Mouse (Mus musculus) mature B cell (primary cell): ENCODE measurements at regions not wholly inside any gene's neighbourhood (a gene's known extent, or its start where the extent isn't known, plus 50 kb on each side); places are given as distances from the start of the nearest gene placed in this dataset.

Experiments
- in situ Hi-C: fragments of 300-500 bp; cut with MboI; formaldehyde crosslinking; loops from 2 replicates; pipeline ENCODE4 v1.14.3; 2019

DNA sequence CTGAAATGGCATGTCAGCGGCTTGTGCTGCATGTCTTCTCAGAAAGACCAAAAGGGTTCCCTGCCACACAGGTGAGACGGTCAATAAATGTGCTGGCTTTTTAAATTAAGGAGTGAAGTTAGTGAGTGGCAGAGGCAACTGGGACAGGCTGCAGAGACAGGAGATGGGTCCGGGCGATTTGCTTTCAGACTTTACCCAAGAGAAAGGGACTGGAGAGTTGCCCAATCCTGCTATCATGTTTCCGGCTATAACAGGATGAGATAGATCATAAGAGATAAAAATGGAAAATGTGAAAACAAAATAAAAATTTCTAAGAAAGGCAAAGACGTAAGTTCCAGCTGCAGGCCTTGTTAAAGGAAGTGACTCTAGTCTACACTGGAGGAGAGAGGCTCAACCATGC is 367.3 kb upstream of the Runx1 start:
- in situ Hi-C loops: no loop called here

DNA sequence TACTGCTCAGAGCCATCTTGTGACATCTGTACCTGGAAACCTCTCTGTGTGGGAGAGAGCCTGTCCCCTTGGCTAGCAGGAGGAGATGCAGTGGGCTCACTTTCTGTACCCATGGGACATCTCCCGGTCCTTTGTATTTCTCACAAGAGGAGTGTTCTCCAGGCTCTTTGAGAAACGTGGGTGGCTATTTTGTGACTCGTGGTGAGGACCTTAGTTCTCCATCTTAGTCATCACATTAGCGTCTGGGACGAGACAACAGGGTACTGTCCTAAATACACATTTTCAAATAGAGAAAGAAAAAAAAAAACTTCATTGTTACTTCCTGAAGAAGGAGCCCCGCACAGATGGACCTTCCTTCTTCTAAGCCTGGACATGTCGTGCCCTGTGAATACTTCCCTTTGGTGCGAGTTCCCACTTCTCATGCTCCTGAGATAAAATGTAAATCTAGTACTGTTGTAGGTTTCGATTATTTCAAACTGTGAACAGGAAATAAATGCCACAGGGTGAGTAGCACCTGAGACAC is 366.8 kb upstream of the Runx1 start:
- in situ Hi-C loops: no loop called here

DNA sequence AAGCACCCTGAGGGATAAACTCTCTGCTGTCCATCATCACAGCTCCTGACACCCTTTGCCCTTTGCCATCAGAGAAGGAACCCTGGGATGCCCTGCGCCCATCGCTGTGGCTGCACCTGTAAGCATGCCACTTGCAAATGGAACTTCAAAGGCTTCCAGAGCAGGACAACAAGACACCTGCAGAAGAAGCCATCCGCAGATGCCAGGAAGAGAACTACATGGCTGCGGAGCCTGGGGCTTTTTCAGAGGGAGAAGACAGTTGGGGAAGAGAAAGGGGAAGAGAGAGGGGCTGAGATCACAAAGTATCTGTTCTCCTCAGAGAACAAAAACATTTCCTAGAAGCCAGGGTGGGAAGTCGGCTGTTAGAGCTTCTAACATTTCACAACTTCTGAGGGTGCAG is 365.2 kb upstream of the Runx1 start:
- in situ Hi-C loops: no loop called here

DNA sequence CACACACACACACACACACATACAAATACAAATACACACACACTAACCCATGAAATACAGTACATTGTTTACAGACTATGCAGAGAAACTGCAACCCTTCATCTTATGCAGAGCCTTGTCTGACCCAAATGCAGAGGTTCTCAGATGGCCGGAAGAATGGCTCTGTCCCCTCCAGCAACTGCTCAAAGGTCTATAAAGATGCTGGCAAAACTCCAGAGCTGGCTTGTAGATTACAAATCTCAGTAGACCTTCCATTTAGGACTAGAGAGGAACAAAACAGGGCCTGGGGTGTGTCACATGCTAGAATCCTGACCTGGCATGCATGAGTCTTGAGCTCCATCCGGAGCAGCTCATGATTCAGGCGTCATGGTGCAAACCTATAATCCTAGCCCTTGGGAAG is 364.4 kb upstream of the Runx1 start:
- in situ Hi-C loops: no loop called here

DNA sequence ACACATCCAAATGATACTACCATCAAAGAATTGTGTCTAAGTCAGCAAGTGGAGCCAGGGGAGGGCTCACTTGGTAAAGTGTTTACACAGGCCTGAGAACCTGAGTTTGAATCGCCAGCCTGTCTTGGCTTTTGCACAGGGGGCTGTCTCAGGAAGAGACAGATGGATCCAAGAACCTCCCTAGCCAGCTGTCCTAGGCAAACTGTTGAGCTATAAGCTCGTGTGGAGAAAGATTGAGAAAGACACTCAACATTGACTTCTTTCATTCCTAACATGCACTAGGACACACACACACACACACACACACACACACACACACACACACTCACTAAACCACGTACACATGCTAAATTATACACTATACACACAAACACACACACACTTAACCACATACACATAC is 363.9 kb upstream of the Runx1 start:
- in situ Hi-C loops: no loop called here

DNA sequence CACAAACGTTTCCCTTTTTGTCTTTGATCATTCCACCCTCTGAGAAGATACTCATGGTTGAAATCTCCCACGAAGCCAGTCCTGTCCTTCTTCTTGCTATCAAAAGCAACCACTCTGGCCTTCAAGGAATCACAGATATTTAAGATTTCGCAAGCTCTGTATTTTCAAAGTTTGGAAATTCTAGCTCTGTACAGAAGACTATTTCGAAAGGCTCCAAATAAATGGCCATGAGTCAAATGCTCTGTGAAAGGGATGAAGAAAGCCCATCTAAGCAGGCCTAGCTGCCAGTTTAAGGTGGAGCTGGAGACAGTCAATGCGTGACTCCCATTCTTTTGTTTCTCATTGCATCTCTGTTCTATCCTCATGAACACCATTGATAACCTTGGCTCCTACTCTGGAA is 363.5 kb upstream of the Runx1 start:
- in situ Hi-C loops: no loop called here

DNA sequence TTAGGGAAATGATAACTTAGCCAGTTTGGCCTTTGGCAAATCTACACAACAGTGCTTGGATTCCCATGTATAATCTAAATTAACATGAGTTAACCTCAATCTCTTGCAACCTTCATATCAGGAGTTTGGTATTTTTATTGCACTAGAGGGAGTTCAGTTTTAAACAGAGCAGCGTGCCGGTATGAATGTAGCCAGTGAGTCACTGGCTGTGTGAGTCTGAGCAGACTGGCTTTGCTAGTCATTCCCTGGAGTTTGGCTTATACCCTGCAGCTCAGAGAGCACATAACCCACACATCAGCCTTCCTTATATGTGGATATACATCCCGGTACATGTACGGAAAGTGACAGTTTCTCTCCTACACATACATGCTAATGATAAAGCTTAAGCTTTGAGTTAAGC is 360.6 kb upstream of the Runx1 start:
- in situ Hi-C loops: no loop called here

DNA sequence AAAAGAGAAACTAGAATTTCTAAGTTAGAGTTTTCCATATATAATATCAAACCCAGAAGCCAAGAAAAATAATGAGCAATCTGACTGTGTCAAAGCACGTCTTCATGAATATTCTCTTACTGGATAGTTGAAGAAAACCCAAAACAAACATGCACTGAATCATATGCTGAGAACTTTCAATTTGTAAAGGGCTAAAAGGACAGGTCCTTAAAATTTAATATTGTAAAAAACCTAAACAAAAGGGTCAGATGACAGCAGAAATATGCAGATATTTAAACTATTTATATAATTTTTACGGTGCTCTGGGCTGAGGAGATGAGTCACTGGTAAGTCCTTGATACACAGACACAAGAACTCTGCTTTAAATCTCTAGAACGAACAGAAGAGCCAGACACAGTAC is 356.7 kb upstream of the Runx1 start:
- in situ Hi-C loops: no loop called here

DNA sequence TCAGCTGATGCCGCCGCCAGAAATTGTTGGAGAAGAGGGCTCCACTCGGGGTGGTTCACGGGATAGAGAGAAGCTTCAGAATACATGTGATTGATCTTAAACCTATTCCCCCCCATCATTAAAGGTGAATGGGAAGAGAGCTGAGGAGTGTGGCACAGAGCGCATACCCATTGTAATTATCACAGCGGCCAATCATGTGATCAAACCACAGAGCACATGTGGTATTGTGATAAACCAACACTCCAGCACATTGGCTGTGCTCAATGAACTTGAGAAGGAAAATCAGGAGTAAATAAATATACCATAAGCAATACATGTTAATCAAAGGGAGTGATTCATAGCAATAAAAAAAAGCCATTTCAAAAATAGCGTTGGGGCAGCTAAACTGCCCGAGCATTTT is 355.5 kb upstream of the Runx1 start:
- in situ Hi-C loops: no loop called here

DNA sequence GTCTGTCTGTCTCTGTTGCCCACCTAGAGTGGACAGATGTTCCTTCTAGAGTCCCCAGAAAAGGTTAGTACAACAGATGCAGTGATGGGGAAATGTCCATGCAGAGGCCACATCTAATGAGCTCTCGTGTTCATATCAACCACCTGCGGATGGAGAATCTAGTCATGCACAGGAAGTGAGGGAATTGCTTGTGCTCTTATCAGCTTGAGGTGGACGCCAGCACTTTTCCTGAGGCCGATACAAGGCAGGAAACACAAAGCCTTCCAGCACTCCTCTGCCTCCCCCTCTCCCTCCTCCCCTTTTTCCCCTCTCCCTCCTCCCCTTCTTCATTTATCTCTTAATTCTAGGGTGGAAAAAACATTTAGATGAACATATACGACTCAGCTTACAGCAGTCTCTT is 354.3 kb upstream of the Runx1 start:
- in situ Hi-C loops: no loop called here

DNA sequence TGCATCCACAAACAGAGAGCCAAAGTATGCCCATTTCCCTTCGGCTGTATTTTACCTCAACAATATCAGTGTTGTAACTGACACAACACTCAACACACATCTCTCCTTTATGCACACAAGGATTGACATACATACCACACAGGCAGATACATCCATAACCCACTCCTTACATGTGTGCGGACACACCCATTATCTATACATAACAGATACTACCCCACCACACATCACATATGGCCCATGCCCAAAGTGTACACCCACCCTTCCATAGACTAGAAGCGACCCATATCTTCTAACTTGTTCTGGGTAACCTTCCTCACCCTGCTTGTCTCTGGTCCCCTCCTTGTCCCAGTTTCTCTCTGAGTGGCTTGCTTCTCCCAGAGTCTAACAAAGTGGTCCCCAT is 340.7 kb upstream of the Runx1 start:
- in situ Hi-C loops: no loop called here

DNA sequence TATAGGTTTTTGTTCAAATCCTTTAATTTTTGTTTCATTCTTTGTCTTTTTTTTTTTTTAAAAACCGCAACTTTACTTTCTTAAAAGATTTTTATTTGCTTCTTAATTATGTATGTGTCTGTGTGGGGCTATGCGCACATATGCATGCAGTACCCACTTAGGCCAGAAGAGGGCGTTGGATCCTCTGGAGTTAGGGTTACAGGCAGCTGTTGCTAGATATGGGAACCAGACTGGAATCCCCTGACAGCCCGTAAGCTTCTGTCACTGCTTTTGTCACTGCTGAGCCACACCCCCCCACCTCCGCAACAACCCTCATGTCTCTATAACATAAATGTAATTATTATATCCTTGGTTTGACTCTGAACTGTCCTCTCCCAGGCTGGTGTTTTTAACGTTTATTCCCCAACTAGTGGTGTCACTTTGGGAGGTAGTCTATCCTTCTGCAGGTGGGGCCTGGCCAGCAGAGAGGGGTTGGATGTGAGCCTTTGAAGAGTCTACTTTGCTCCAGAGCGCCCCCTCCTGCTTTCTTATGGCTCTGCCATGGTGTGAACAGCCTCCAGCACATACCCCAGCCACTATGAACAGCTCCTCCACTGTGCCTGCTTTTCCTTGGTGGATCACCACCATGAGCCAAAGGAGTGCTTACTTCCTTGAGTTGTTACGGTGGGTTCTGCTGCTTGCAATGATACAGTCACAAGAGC is 332.7 kb upstream of the Runx1 start:
- in situ Hi-C loops: no loop called here

DNA sequence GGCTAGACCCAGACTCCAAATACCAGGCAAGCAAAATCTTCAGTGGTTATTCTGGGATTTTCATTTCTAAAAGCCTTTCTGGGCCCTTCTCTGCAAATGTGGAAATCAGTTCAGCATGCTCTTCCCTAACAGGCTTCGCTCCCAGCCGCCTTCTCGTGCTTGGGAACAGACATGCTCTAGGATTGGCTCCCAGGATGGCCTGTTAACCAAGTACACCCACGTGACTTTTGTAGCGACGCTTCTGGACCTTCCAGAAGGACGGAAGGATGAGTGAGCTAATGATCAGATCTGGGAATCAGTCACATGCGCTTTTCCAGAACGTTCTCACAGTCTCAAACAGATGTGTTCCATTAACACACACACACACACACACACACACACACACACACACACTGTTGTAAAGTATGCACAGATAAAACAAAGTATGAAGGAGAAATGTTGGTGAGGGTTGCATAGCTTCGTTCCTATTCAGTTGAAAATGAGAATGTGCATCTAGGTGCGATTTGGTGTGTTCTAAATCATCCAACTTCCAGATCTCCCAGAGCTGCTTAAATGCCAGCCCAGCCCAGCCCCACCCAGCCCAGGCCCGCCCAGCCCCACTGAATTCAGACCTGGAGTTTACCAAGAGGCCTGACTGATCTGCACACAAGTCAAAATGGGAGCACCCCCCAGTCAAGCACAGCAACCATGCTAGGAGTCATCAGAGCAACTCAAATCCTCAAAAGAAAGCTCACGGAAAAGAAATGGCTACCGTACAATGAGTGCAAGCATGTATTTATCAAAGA is 327.8 kb upstream of the Runx1 start:
- in situ Hi-C loops: no loop called here

DNA sequence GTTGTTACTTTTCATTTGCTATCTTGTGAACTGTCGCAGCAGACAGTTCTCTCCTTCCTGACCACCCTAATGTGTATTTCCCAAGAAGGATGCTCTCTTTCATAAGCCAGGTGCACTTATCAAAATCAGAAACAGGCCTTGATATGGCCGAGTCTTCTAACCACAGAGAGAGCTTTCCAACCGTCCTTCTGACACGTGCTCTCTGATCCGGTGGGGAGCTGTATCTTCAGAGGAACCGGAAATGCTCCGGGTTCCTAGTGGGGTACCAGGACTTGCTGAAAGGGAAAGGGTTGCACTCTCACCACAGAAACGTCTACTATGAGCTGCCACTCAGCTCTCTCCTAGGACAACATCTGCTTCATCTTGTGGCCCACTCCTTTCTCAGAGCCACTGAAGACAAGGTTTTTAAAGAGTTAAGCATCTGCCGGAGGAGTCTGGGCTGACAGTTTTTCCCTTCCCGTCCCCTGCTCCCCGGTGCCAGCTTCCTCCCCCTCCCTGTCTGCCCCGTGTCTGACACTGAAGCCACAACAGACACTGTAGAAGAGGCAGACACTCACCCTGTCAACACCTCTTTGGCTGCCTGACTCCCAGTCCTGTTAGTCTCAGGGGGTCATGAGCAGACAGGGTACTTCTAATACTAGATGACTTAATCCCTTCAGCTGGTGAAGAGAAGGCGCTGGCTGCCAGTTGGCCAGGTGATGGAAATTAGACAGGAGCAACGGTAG is 327.0 kb upstream of the Runx1 start:
- in situ Hi-C loops: no loop called here

DNA sequence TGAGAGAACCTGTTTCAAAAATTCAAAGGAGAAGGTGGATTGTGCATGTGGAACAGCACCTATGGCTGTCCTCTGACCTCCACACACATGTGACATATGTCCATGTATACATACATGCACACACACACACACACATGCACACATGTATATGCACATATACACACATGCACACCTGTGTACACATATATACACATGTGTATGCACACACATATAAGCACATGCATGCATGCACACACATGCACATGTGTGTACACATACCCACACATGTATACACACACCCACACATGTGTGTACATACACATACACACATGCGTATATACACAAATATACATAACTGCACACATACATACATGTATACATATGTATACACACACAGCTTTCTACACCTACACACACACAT is 326.1 kb upstream of the Runx1 start:
- in situ Hi-C loops: no loop called here

DNA sequence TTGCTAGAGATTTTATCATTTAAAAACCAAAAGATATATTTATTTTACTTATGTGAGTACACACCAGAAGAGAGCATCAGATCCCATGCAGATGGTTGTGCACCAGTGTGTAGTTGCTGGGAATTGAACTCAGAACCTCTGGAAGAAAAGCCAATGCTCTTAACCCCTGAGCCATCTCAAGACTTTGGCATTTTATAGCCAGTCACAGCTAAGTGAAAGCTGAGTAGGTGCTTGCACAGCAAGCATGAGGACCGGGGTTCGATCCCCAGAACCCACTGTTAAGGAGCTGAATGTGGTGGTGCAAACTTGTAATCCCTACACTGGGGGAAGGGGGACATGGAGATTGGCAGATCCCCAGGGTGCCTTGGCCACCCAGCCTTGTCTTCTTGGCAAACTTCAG is 325.7 kb upstream of the Runx1 start:
- in situ Hi-C loops: no loop called here

DNA sequence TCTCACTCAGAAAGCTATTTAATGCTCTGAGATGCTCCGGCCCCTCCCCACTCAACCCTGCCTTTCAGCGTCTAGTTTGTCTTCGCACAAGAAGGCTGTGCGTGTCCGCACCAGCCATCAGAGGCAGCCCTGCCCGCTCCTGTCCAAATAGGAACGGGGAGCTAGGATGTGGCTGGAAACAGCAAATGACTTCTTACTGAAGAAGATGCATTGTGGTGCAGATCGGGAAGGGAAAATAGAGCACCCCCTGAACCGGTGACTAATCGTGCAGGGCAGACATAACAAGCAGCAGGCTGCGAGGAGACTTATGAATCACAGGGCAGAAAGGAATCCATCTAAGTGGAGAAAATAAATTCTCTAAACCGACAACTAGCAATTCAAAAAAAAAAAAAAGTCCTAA is 324.5 kb upstream of the Runx1 start:
- in situ Hi-C loops: no loop called here

DNA sequence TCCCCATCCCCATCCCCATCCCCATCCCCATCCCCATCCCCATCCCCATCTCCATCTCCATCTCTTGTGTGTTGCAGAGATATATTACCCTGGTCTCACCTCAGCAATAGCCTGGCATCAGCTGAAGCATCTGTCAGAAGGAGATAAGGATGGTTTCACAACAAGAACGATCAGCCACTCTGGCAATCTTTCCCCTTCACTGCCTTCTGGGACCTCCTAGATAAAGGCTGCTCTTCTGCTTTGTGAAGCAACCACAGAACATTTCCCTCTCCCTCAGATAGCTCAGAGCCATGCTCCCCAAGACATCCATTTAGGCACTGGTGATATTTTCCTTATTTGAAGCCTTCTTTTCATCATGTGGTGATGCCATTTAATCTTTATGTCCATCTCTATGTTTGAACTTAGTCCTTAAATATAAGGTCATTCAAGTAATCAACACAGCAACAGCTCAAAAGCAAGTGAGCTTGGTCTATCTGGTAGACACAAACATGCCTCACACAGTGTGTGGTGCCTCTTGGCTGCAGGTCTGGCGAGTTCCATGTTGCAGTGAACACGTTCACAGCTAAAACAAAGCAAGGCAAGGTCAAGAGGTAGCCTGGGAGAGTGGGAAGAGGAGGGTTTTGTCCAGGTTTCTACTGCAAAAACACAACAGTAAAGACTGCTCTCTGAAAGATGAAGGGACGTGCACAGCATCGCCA is 321.7 kb upstream of the Runx1 start:
- in situ Hi-C loops: no loop called here

DNA sequence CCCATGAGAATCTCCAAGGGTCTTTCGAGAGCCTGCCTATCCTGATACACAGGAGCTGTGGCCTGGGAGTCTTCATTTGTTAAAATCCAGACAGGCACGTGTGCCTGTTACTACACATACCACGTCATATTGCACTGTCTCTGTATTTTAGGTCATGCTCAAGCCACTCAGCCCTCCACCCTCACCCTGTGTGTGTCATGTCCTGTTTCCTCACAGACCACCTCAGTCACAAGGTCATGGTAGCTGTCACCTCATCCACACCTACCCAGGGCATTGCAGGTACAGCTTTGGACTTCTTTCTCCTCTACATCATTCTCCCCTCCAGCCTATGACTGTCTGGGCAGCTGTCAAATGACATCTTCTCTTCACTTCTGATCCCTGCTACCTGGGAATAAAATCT is 320.9 kb upstream of the Runx1 start:
- in situ Hi-C loops: no loop called here

DNA sequence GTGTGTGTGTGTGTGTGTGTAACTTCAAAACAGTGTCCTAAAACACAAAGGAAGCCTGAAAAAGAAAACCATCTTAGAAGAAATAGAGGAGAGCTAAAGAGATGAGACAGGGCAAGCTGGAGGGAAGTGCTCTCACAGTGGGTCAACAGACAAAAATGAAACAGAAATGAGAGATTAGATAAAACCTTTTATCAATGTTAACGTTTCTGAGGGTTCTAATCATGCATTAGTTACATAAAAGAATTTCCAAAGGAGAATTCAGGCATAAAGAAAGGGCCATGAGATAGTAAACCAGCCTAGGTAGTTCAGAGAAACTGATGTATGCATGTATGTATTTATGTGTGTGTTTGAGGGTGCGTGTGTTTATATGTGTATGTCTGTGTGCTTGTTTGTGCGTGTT is 319.7 kb upstream of the Runx1 start:
- in situ Hi-C loops: no loop called here

DNA sequence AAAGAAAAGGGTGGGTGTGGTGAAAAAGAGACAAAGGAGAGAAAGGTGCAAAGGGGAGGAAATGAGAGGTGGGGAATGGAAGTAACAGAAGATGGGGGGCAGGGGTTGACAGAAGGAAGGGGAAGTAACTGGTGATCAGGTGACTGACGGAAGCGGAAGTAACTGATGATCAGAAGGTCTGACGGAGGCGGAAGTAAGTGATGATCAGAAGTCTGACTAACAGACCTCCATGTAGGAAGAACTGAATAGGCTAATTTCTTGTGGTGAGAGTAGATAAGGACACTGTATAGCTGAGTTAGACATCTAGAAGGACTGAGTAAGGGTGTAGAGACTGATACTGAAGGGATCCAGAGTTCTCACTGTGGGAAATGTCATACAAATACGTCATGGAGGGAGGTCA is 318.1 kb upstream of the Runx1 start:
- in situ Hi-C loops: no loop called here

DNA sequence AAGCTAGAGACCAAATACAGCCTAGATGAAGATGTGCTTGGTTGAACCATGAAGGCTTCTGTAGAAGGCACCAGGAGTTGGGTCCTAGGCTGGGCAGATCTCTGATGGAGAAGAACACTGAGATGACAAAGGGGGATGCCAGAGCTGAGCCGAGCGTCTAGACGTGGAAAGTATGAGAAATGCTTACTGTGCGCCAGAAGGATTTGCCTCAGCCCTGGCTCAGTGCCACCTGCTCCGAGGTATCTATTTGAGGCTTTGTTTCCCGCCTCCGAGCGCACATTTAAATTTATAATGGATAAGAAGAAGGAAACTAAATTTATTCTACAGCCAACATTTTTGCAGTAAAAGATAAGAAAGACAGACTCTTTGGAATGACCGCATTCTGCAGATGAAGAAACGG is 317.2 kb upstream of the Runx1 start:
- in situ Hi-C loops: no loop called here
